Mouse (Mus musculus) MEL (cell line): ENCODE results near the gene Lrrfip2. TPM values are rescaled to one million over a fixed set of nuclear protein-coding genes. Genes with fewer than 3 reads are reported as not detected.

ENCODE experiments used
- DNase-seq: peaks from one replicate; pipeline ENCODE4 v3.0.0; 2011; ENCODE audit warnings: low read depth, low spot score
- H3K27ac ChIP-seq: 2 replicates; pipeline ENCODE4 v1.5.1; 2012; ENCODE audit warnings: low read depth, mild to moderate bottlenecking, control low read depth, low read length, moderate library complexity; ENCODE audit not compliant: control insufficient read depth
- H3K27me3 ChIP-seq, 2 experiments: fragments of 150-350 bp in 1 of 2; sonication (generic) in 1 of 2; 2 replicates each; pipeline ENCODE4 v1.6.1; 2012; ENCODE audit warnings: low read length in 2 of 2, mild to moderate bottlenecking in 2 of 2, improper control_type of control experiment in 1 of 2, moderate library complexity in 1 of 2; ENCODE audit not compliant: insufficient read depth in 2 of 2, control insufficient read depth in 1 of 2
- H3K36me3 ChIP-seq, 2 experiments: 2 replicates each; pipeline ENCODE4 v1.6.1; 2012 to 2014; ENCODE audit warnings: low read length in 2 of 2, improper control_type of control experiment in 1 of 2, inconsistent platforms in 1 of 2, mild to moderate bottlenecking in 1 of 2; ENCODE audit not compliant: insufficient read depth in 2 of 2, control insufficient read depth in 1 of 2
- H3K4me1 ChIP-seq, 2 experiments: fragments of 150-350 bp in 1 of 2; sonication (generic) in 1 of 2; 2 replicates each; pipeline ENCODE4 v1.6.1; 2012; ENCODE audit warnings: low read length in 2 of 2, improper control_type of control experiment in 1 of 2, mild to moderate bottlenecking in 1 of 2; ENCODE audit not compliant: insufficient read depth in 2 of 2, control insufficient read depth in 1 of 2
- H3K4me3 ChIP-seq, 2 experiments: fragments of 150-350 bp in 1 of 2; sonication (generic) in 1 of 2; 2 replicates each; pipeline ENCODE4 v1.5.1; 2012; ENCODE audit warnings: low read depth in 2 of 2, low read length in 2 of 2, mild to moderate bottlenecking in 2 of 2, moderate library complexity in 2 of 2, control low read depth in 1 of 2, improper control_type of control experiment in 1 of 2; ENCODE audit not compliant: control insufficient read depth in 1 of 2, insufficient read depth in 1 of 2
- H3K79me2 ChIP-seq: 2 replicates; pipeline ENCODE4 v1.6.1; 2012; ENCODE audit warnings: mild to moderate bottlenecking, low read length, moderate library complexity; ENCODE audit not compliant: control insufficient read depth, poor library complexity, insufficient read depth
- H3K9ac ChIP-seq: 2 replicates; pipeline ENCODE4 v1.6.1; 2012; ENCODE audit warnings: low read depth, mild to moderate bottlenecking, control low read depth, low read length, moderate library complexity; ENCODE audit not compliant: control insufficient read depth, poor library complexity, severe bottlenecking
- H3K9me3 ChIP-seq: fragments of 150-350 bp; sonication (generic); replicated peaks from 2 replicates; pipeline ENCODE4 v1.6.1; 2012; ENCODE audit warnings: mild to moderate bottlenecking, low read length, improper control_type of control experiment, moderate library complexity; ENCODE audit not compliant: insufficient read depth
- CHD1 ChIP-seq: IDR thresholded peaks from 2 replicates; pipeline ENCODE4 v1.6.1; 2012; ENCODE audit warnings: low read depth, mild to moderate bottlenecking, inconsistent platforms, low read length, improper control_type of control experiment
- CHD2 ChIP-seq: IDR thresholded peaks from 2 replicates; pipeline ENCODE4 v1.6.1; 2011; ENCODE audit warnings: low read length, improper control_type of control experiment
- CTCF ChIP-seq, 3 experiments: IDR thresholded peaks in 2 of 3; conservative IDR thresholded peaks in 1 of 3; 2 replicates each; pipeline ENCODE4 v1.5.1; 2011 to 2012; ENCODE audit warnings: low read length in 3 of 3, low read depth in 2 of 3, mild to moderate bottlenecking in 2 of 3, improper control_type of control experiment in 1 of 3, inconsistent platforms in 1 of 3, mixed read lengths in 1 of 3, moderate library complexity in 1 of 3; ENCODE audit not compliant: control insufficient read depth in 1 of 3, insufficient read depth in 1 of 3, poor library complexity in 1 of 3, severe bottlenecking in 1 of 3
- E2F4 ChIP-seq: IDR thresholded peaks from 2 replicates; pipeline ENCODE4 v1.6.1; 2011; ENCODE audit warnings: low read depth, low read length, improper control_type of control experiment, borderline replicate concordance
- EP300 ChIP-seq, 2 experiments: IDR thresholded peaks; 2 replicates each; pipeline ENCODE4 v1.6.1; 2011; ENCODE audit warnings: improper control_type of control experiment in 2 of 2, low read length in 2 of 2, low read depth in 1 of 2, mild to moderate bottlenecking in 1 of 2
- ETS1 ChIP-seq: IDR thresholded peaks from 2 replicates; pipeline ENCODE4 v1.6.1; 2012; ENCODE audit warnings: low read depth, mild to moderate bottlenecking, inconsistent platforms, low read length, improper control_type of control experiment, moderate library complexity
- GATA1 ChIP-seq: IDR thresholded peaks from 2 replicates; pipeline ENCODE4 v1.6.1; 2011; ENCODE audit warnings: low read depth, low read length, improper control_type of control experiment
- HCFC1 ChIP-seq: IDR thresholded peaks from 2 replicates; pipeline ENCODE4 v1.6.1; 2012; ENCODE audit warnings: low read depth, mild to moderate bottlenecking, inconsistent platforms, low read length, improper control_type of control experiment, moderate library complexity
- KAT2A ChIP-seq: conservative IDR thresholded peaks from 2 replicates; pipeline ENCODE4 v1.6.1; 2012; ENCODE audit warnings: low read depth, low read length, improper control_type of control experiment, inconsistent platforms
- MAZ ChIP-seq: IDR thresholded peaks from 2 replicates; pipeline ENCODE4 v1.6.1; 2012; ENCODE audit warnings: low read depth, mild to moderate bottlenecking, inconsistent platforms, low read length, improper control_type of control experiment
- MEF2A ChIP-seq: IDR thresholded peaks from 2 replicates; pipeline ENCODE4 v1.6.1; 2014; ENCODE audit warnings: low read depth, mild to moderate bottlenecking, inconsistent platforms, low read length, improper control_type of control experiment; ENCODE audit not compliant: poor library complexity, insufficient replicate concordance, severe bottlenecking; ENCODE audit errors: extremely low read depth
- MYC ChIP-seq: IDR thresholded peaks from 2 replicates; pipeline ENCODE4 v1.6.1; 2011; ENCODE audit warnings: low read depth, mild to moderate bottlenecking, low read length, improper control_type of control experiment, moderate library complexity
- NELFE ChIP-seq: IDR thresholded peaks from 2 replicates; pipeline ENCODE4 v1.6.1; 2011; ENCODE audit warnings: low read depth, low read length, improper control_type of control experiment
- NRF1 ChIP-seq: IDR thresholded peaks from 2 replicates; pipeline ENCODE4 v1.6.1; 2014; ENCODE audit warnings: low read depth, mild to moderate bottlenecking, inconsistent platforms, low read length, improper control_type of control experiment, moderate library complexity; ENCODE audit not compliant: poor library complexity, insufficient read depth, severe bottlenecking
- POLR2A ChIP-seq, 2 experiments: IDR thresholded peaks; 2 replicates each; pipeline ENCODE4 v1.6.1; 2011 to 2012; ENCODE audit warnings: low read length in 2 of 2, mild to moderate bottlenecking in 2 of 2, control low read depth in 1 of 2, improper control_type of control experiment in 1 of 2, low read depth in 1 of 2, moderate library complexity in 1 of 2; ENCODE audit not compliant: control insufficient read depth in 1 of 2, insufficient read depth in 1 of 2, poor library complexity in 1 of 2
- POLR2AphosphoS2 ChIP-seq: IDR thresholded peaks from 2 replicates; pipeline ENCODE4 v1.6.1; 2011; ENCODE audit warnings: low read length, improper control_type of control experiment
- POLR2AphosphoS5 ChIP-seq: IDR thresholded peaks from 2 replicates; pipeline ENCODE4 v1.6.1; 2012; ENCODE audit warnings: low read depth, borderline replicate concordance, mild to moderate bottlenecking, inconsistent platforms, low read length, moderate library complexity, mixed read lengths
- RCOR1 ChIP-seq: IDR thresholded peaks from 2 replicates; pipeline ENCODE4 v1.6.1; 2012; ENCODE audit warnings: low read depth, mild to moderate bottlenecking, inconsistent platforms, low read length, improper control_type of control experiment
- SIN3A ChIP-seq: IDR thresholded peaks from 2 replicates; pipeline ENCODE4 v1.6.1; 2012; ENCODE audit warnings: low read length, improper control_type of control experiment, inconsistent platforms
- SMC3 ChIP-seq: IDR thresholded peaks from 2 replicates; pipeline ENCODE4 v1.6.1; 2011; ENCODE audit warnings: low read depth, low read length, improper control_type of control experiment
- TAL1 ChIP-seq: IDR thresholded peaks from 2 replicates; pipeline ENCODE4 v1.6.1; 2012; ENCODE audit warnings: mild to moderate bottlenecking, inconsistent platforms, low read length, moderate library complexity, mixed read lengths
- TBP ChIP-seq: IDR thresholded peaks from 2 replicates; pipeline ENCODE4 v1.8.0; 2011; ENCODE audit warnings: low read depth, low read length, improper control_type of control experiment
- TCF12 ChIP-seq: IDR thresholded peaks from 2 replicates; pipeline ENCODE4 v1.6.1; 2014; ENCODE audit warnings: low read depth, mild to moderate bottlenecking, inconsistent platforms, low read length, improper control_type of control experiment, moderate library complexity
- UBTF ChIP-seq: IDR thresholded peaks from 2 replicates; pipeline ENCODE4 v1.6.1; 2012; ENCODE audit warnings: low read depth, mild to moderate bottlenecking, inconsistent platforms, low read length, improper control_type of control experiment, moderate library complexity, borderline replicate concordance; ENCODE audit not compliant: insufficient read depth
- USF1 ChIP-seq: IDR thresholded peaks from 2 replicates; pipeline ENCODE4 v1.6.1; 2014; ENCODE audit warnings: low read depth, mild to moderate bottlenecking, inconsistent platforms, low read length, improper control_type of control experiment, moderate library complexity
- USF2 ChIP-seq, 2 experiments: IDR thresholded peaks; 2 replicates each; pipeline ENCODE4 v1.6.1; 2011 to 2012; ENCODE audit warnings: improper control_type of control experiment in 2 of 2, low read length in 2 of 2, borderline replicate concordance in 1 of 2, inconsistent platforms in 1 of 2, low read depth in 1 of 2, mild to moderate bottlenecking in 1 of 2; ENCODE audit not compliant: insufficient read depth in 1 of 2
- ZC3H11A ChIP-seq: IDR thresholded peaks from 2 replicates; pipeline ENCODE4 v1.6.1; 2012; ENCODE audit warnings: low read depth, mild to moderate bottlenecking, inconsistent platforms, low read length, improper control_type of control experiment
- ZKSCAN1 ChIP-seq: IDR thresholded peaks from 2 replicates; pipeline ENCODE4 v1.6.1; 2012; ENCODE audit warnings: low read depth, mild to moderate bottlenecking, inconsistent platforms, low read length, improper control_type of control experiment, moderate library complexity
- polyA plus RNA-seq, 2 experiments: library from polyadenylated mRNA; stranded (reverse) in 1 of 2; unstranded in 1 of 2; fragments of >175 nt in 1 of 2; fragments of >200 nt in 1 of 2; gene quantifications; 2 replicates each; pipeline versions ENCODE4 v1.2.1 to v1.2.4; 2012; ENCODE audit warnings: low replicate concordance in 2 of 2, low read depth in 1 of 2; ENCODE audit not compliant: insufficient read length in 2 of 2, insufficient read depth in 1 of 2, missing spikeins in 1 of 2
- total RNA-seq: library from RNA; depleted of rRNA; stranded (reverse); fragments of 300-350 nt; gene quantifications from 2 replicates; pipeline ENCODE4 v1.2.3, GENCODE M21; 2012

The Lrrfip2 gene
- total and polyA plus RNA-seq, 3 experiments: 26.0 to 42.7 TPM; not detected in 1

GRCm38 (mm10) chr9:111186861-111187260 is 69.5 kb downstream of the Lrrfip2 start:
- Histone ChIP-seq H3K4me1 (no peaks in the 10 kb centered on the region), H3K27me3 (no peaks in the 10 kb centered on the region), H3K4me3 (no peak overlapping the region)
- TF ChIP-seq NELFE (no peak), TCF12 (no peak), HCFC1 (no peak), ZKSCAN1 (no peak), CHD1 (no peak), E2F4 (no peak), MAZ (no peak), TBP (no peak), MEF2A (no peak), CHD2 (no peak), POLR2AphosphoS2 (no peak), CTCF (IDR thresholded peaks at IDR 0.05 in 2 of 3, conservative IDR thresholded peaks at IDR 0.05 in 1 of 3; ENCODE audit: control insufficient read depth in 1 of 3, insufficient read depth in 1 of 3, low read depth in 2 of 3, low read length in 3 of 3, poor library complexity in 1 of 3, severe bottlenecking in 1 of 3) (no peak), MYC (no peak), USF2 (IDR thresholded peaks at IDR 0.05; ENCODE audit: borderline replicate concordance in 1 of 2, insufficient read depth in 1 of 2, low read depth in 1 of 2, low read length in 2 of 2) (no peak)
- TF ChIP-seq, all 39 proteins: peak for 0
- no peaks in the 10 kb centered on the region; a peak in 1 of 4 replicates for H3K36me3 ChIP-seq
- H3K27ac ChIP-seq: no peak overlapping the region
- no peaks in the 10 kb centered on the region for H3K9me3 ChIP-seq
- no peaks in the 10 kb centered on the region for H3K79me2 ChIP-seq
- no peak for DNase-seq
- H3K9ac ChIP-seq: no peak overlapping the region

GRCm38 (mm10) chr9:111188731-111189130 is 71.3 kb downstream of the Lrrfip2 start:
- H3K4me1 ChIP-seq: no peaks in the 10 kb centered on the region
- DNase-seq: no peak
- H3K27ac ChIP-seq: no peak overlapping the region
- no peak overlapping the region for H3K9ac ChIP-seq
- no peaks in the 10 kb centered on the region for H3K9me3 ChIP-seq
- H3K79me2 ChIP-seq: no peaks in the 10 kb centered on the region
- no peaks in the 10 kb centered on the region for H3K27me3 ChIP-seq
- no peak overlapping the region for H3K4me3 ChIP-seq
- no peak for TF ChIP-seq ZC3H11A
- no peak for TF ChIP-seq POLR2A (IDR thresholded peaks at IDR 0.05; ENCODE audit: control insufficient read depth in 1 of 2, insufficient read depth in 1 of 2, low read depth in 1 of 2, low read length in 2 of 2, poor library complexity in 1 of 2)
- TF ChIP-seq HCFC1: no peak
- no peak for TF ChIP-seq EP300 (IDR thresholded peaks at IDR 0.05; ENCODE audit: low read depth in 1 of 2, low read length in 2 of 2)
- no peak for TF ChIP-seq RCOR1
- TF ChIP-seq ETS1: no peak
- no peak for TF ChIP-seq E2F4
- no peak for TF ChIP-seq SMC3
- no peak for TF ChIP-seq USF1
- no peak for TF ChIP-seq SIN3A
- TF ChIP-seq GATA1: no peak
- TF ChIP-seq POLR2AphosphoS5: no peak
- TF ChIP-seq UBTF: no peak
- TF ChIP-seq KAT2A: no peak
- no peak for TF ChIP-seq NRF1
- no peak for TF ChIP-seq TAL1
- no peaks in the 10 kb centered on the region; a peak in 1 of 4 replicates for H3K36me3 ChIP-seq
